Mouse (Mus musculus) heart, embryonic 13.5 days (tissue): ENCODE results near the gene Frmd4a. TPM values are rescaled to one million over a fixed set of nuclear protein-coding genes. Genes with fewer than 3 reads are reported as not detected.

Experiments
- ATAC-seq: fragments of 200-750 bp; cut with Nextera tagmentation; 2 replicates; pipeline ENCODE4 v1.8.0; 2017; ENCODE audit warnings: moderate TSS enrichment; ENCODE audit not compliant: insufficient number of reproducible peaks, low FRiP score, low TSS enrichment; ENCODE audit errors: extremely low read depth
- H3K27ac ChIP-seq: fragments of 300-500 bp; sonication (generic); replicated peaks from 2 replicates; pipeline ENCODE4 v1.5.1; 2015; ENCODE audit warnings: moderate library complexity, mild to moderate bottlenecking, inconsistent platforms
- H3K27me3 ChIP-seq: fragments of 300-500 bp; sonication (generic); replicated peaks from 2 replicates; pipeline ENCODE4 v1.6.1; 2015; ENCODE audit warnings: mild to moderate bottlenecking, inconsistent platforms
- H3K36me3 ChIP-seq: fragments of 300-500 bp; sonication (generic); 2 replicates; pipeline ENCODE4 v1.6.1; 2015; ENCODE audit warnings: mild to moderate bottlenecking, inconsistent platforms
- H3K4me1 ChIP-seq: fragments of 300-500 bp; sonication (generic); 2 replicates; pipeline ENCODE4 v1.6.1; 2015; ENCODE audit warnings: inconsistent platforms
- H3K4me2 ChIP-seq: fragments of 300-500 bp; sonication (generic); 2 replicates; pipeline ENCODE4 v1.6.1; 2015; ENCODE audit warnings: inconsistent platforms, mild to moderate bottlenecking, moderate library complexity
- H3K4me3 ChIP-seq: fragments of 300-500 bp; sonication (generic); 2 replicates; pipeline ENCODE4 v1.5.1; 2015; ENCODE audit warnings: moderate library complexity, mild to moderate bottlenecking, inconsistent platforms
- H3K9ac ChIP-seq: fragments of 300-500 bp; sonication (generic); 2 replicates; pipeline ENCODE4 v1.6.1; 2015; ENCODE audit warnings: inconsistent platforms, mild to moderate bottlenecking, moderate library complexity
- H3K9me3 ChIP-seq: fragments of 300-500 bp; sonication (generic); 2 replicates; pipeline ENCODE4 v1.6.1; 2016; ENCODE audit warnings: inconsistent platforms
- WGBS: fragments of 180-500 bp; shearing (Covaris S2); methylation state at CpG from one replicate; pipeline ENCODE4 v1.1.7; 2015; ENCODE audit warnings: mixed read lengths; 5-methylcytosine and 5-hydroxymethylcytosine counted together
- polyA plus RNA-seq: library from polyadenylated mRNA; unstranded; fragments of >200 nt; fragmentation: Nextera tagmentation; extraction: Ambion mirVana; gene quantifications from 2 replicates; pipeline ENCODE4 v1.2.1, GENCODE M21; 2015

The Frmd4a gene
- polyA plus RNA-seq, 1 experiment from 2014 or later = 15.2 TPM

GRCm38 (mm10) chr2:4222497-4222828 is 204.9 kb downstream of the Frmd4a start:
- WGBS = 0% methylated on average over 1 of the region's 1 CpGs

GRCm38 (mm10) chr2:4223316-4223715 is 205.8 kb downstream of the Frmd4a start:
- ATAC-seq = no peak
- no peak overlapping the region for H3K4me3 ChIP-seq

More at GRCm38 (mm10) chr2:4222497-4222828, 204.9 kb downstream of the Frmd4a start:
- H3K27me3 ChIP-seq = no peaks in the 10 kb centered on the region
- 0 out of 2 replicates have a peak, but pooled peaks cover 3% of the 10 kb centered on the region for H3K9me3 ChIP-seq
- H3K9ac ChIP-seq = no peak overlapping the region
- peaks cover 20% of the 10 kb centered on the region for H3K4me1 ChIP-seq
- H3K27ac ChIP-seq = no peak overlapping the region
- H3K4me3 ChIP-seq = no peak overlapping the region
- no peak for ATAC-seq
- H3K4me2 ChIP-seq = no peak overlapping the region
- no peaks in the 10 kb centered on the region for H3K36me3 ChIP-seq

GRCm38 (mm10) chr2:4226941-4227558 is 209.5 kb downstream of the Frmd4a start:
- Histone ChIP-seq H3K27ac (peak overlapping the region; percentile 60), H3K9ac (no peak overlapping the region), H3K27me3 (no peaks in the 10 kb centered on the region), H3K4me3 (no peak overlapping the region), H3K4me1 (peaks cover 49% of the 10 kb centered on the region), H3K36me3 (no peaks in the 10 kb centered on the region), H3K4me2 (no peak overlapping the region), H3K9me3 (0 out of 2 replicates have a peak, but pooled peaks cover 3% of the 10 kb centered on the region)
- ATAC-seq = no peak
- 49% methylated on average over 7 of the region's 7 CpGs for WGBS

More at GRCm38 (mm10) chr2:4223316-4223715, 205.8 kb downstream of the Frmd4a start:
- Histone ChIP-seq H3K9me3 (0 out of 2 replicates have a peak, but pooled peaks cover 3% of the 10 kb centered on the region), H3K27me3 (no peaks in the 10 kb centered on the region), H3K27ac (no peak overlapping the region), H3K4me1 (peaks cover 29% of the 10 kb centered on the region), H3K36me3 (no peaks in the 10 kb centered on the region), H3K9ac (no peak overlapping the region), H3K4me2 (no peak overlapping the region)
- 74% methylated on average over 6 of the region's 6 CpGs for WGBS

- Histone ChIP-seq H3K4me1 (peaks cover 50% of the 10 kb centered on the region), H3K27me3 (no peaks in the 10 kb centered on the region), H3K9me3 (0 out of 2 replicates have a peak, but pooled peaks cover 3% of the 10 kb centered on the region), H3K27ac (peak overlapping the region; percentile 60), H3K9ac (no peak overlapping the region), H3K36me3 (no peaks in the 10 kb centered on the region), H3K4me2 (no peak overlapping the region), H3K4me3 (no peak overlapping the region)
- ATAC-seq = peak; percentile 41
- WGBS = 24% methylated on average over 4 of the region's 4 CpGs
These were observed 210.0 kb downstream of the Frmd4a start for GRCm38 (mm10) chr2:4227563-4227962.

- H3K27ac ChIP-seq = no peak overlapping the region
- H3K27me3 ChIP-seq = no peaks in the 10 kb centered on the region
- no peak for ATAC-seq
- no peak overlapping the region for H3K4me2 ChIP-seq
- H3K9me3 ChIP-seq = 0 out of 2 replicates have a peak, but pooled peaks cover 3% of the 10 kb centered on the region
- peaks cover 59% of the 10 kb centered on the region for H3K4me1 ChIP-seq
- no peaks in the 10 kb centered on the region for H3K36me3 ChIP-seq
- H3K4me3 ChIP-seq = no peak overlapping the region
- H3K9ac ChIP-seq = no peak overlapping the region
- 22% methylated on average over 3 of the region's 3 CpGs for WGBS
These were observed 211.0 kb downstream of the Frmd4a start for GRCm38 (mm10) chr2:4228510-4228909.

- Histone ChIP-seq H3K4me1 (peaks cover 50% of the 10 kb centered on the region), H3K4me3 (no peak overlapping the region), H3K9me3 (no peaks in the 10 kb centered on the region), H3K27me3 (no peaks in the 10 kb centered on the region), H3K9ac (peak overlapping the region; percentile 66), H3K4me2 (peak overlapping the region; percentile 59), H3K36me3 (no peaks in the 10 kb centered on the region), H3K27ac (peak overlapping the region; percentile 51)
- 41% methylated on average over 3 of the region's 3 CpGs for WGBS
- ATAC-seq = no peak
These were observed 214.8 kb downstream of the Frmd4a start for GRCm38 (mm10) chr2:4232335-4232734.

DNA sequence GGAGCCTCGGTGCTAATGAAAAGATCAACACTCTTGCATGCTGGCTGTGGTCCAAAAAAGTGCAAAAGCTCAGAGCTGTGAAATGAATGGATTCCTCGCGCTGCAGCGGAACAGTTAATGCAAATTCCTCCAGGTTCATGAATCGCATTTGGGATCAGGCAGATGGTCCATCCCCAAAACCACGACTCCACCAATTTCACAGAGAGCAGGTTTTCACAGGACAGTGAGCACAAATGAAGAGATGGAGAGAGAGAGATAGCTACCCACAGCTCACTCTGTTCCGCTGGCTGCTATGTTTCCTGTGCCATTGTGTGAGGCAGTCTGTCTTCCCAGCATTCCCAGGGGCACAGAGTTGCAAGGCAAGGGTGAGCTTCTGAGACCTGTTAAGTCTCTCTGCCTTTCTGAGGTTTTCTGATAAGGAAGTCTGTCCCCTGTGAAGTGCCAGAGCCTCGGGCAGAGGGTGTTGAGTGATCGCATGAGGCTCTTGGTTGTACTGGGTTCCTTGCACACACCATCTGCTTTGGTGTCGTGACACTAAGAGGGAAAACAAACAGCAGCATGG is 215.3 kb downstream of the Frmd4a start:
- peak overlapping the region; percentile 59 for H3K4me2 ChIP-seq
- no peaks in the 10 kb centered on the region for H3K36me3 ChIP-seq
- peak overlapping the region; percentile 51 for H3K27ac ChIP-seq
- no peaks in the 10 kb centered on the region for H3K27me3 ChIP-seq
- ATAC-seq = peak; percentile 37; the same call in 1 of the 2 replicates
- peak overlapping the region; percentile 22 for H3K4me3 ChIP-seq
- no peaks in the 10 kb centered on the region for H3K9me3 ChIP-seq
- H3K4me1 ChIP-seq = peaks cover 45% of the 10 kb centered on the region
- H3K9ac ChIP-seq = peak overlapping the region; percentile 66
- 12% methylated on average over 10 of the region's 10 CpGs for WGBS

DNA sequence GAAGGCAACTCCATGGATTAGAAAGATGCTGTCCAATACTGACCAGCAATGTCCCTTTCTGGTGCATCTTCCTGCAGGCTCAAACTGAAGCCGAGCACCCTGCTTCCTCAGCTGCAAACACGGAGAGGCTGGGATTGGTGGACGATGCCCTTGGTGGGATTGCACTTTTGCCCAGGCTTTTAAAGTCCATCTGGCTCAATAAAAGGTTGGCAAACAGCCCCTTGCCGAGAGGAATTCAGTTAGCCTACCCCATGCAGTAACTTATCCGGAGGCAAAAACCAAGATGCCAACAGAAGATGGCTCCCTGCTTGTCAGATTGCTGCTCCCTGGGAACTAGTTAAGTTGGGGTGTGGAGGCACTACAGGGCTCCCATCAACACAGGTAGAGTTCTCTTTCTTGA is 220.2 kb downstream of the Frmd4a start:
- no peak overlapping the region for H3K9ac ChIP-seq
- H3K4me1 ChIP-seq = peaks cover 8% of the 10 kb centered on the region
- no peak overlapping the region for H3K4me2 ChIP-seq
- no peak for ATAC-seq
- no peak overlapping the region for H3K4me3 ChIP-seq
- no peaks in the 10 kb centered on the region for H3K9me3 ChIP-seq
- 76% methylated on average over 5 of the region's 5 CpGs for WGBS
- H3K36me3 ChIP-seq = no peaks in the 10 kb centered on the region
- no peak overlapping the region for H3K27ac ChIP-seq
- H3K27me3 ChIP-seq = 0 out of 2 replicates have a peak, but pooled peaks cover under 1% of the 10 kb centered on the region

- Histone ChIP-seq H3K36me3 (no peaks in the 10 kb centered on the region), H3K9me3 (no peaks in the 10 kb centered on the region), H3K4me3 (no peak overlapping the region), H3K4me1 (peaks cover 39% of the 10 kb centered on the region), H3K27me3 (no peaks in the 10 kb centered on the region), H3K4me2 (no peak overlapping the region), H3K27ac (no peak overlapping the region), H3K9ac (no peak overlapping the region)
- WGBS = 32% methylated on average over 6 of the region's 6 CpGs
- ATAC-seq = no peak
These were observed 232.2 kb downstream of the Frmd4a start for GRCm38 (mm10) chr2:4249723-4250122.

DNA sequence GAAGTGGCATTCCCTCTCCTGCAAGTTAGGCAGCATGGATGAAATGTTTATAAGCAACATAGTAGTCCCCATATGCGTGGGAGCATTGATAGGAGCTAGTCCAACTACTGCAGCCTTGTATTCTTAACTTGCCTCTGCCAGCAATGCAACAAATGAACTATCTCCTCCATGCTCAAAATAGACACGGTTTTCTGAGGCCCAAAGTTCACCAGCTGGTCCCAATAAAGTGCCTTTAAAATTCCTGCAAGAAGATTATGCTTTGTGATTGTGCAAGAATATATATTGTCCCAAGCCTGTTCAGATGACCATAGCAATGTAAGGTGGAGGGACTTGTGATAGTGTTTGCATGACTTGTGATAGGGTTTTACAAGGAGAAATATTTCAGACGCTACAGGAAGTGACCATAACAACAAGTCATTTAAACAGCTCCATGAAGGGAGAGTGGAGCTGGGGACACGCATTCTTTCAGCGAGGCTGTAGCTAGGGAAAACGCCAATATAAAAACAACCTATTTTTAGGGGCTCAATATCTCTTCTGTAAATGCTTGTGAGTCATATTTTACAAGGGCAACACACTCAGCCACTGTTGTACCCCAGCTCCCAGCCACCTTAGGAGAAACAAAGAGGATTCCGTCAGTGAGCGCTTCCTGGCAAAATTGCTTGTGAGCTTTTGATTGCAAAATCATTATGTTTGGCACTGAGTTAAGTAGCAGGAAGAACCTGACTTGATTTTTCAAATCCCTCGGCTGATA is 235.2 kb downstream of the Frmd4a start:
- Histone ChIP-seq H3K4me3 (0 out of 2 replicates have a peak overlapping the region, but pooled peaks have one; percentile 6), H3K36me3 (no peaks in the 10 kb centered on the region), H3K9me3 (no peaks in the 10 kb centered on the region), H3K4me2 (peak overlapping the region; percentile 42), H3K4me1 (peaks cover 39% of the 10 kb centered on the region), H3K27me3 (no peaks in the 10 kb centered on the region), H3K9ac (peak overlapping the region; percentile 24), H3K27ac (peak overlapping the region; percentile 88)
- 13% methylated on average over 9 of the region's 9 CpGs for WGBS
- ATAC-seq = no peak

- 8% methylated on average over 4 of the region's 4 CpGs for WGBS
- no peaks in the 10 kb centered on the region for H3K27me3 ChIP-seq
- H3K9ac ChIP-seq = peak overlapping the region; percentile 24
- H3K4me1 ChIP-seq = peaks cover 39% of the 10 kb centered on the region
- no peak; the same call in 1 of the 2 replicates for ATAC-seq
- H3K4me3 ChIP-seq = 0 out of 2 replicates have a peak overlapping the region, but pooled peaks have one; percentile 6
- H3K4me2 ChIP-seq = peak overlapping the region; percentile 42
- H3K27ac ChIP-seq = peak overlapping the region; percentile 88
- no peaks in the 10 kb centered on the region for H3K36me3 ChIP-seq
- H3K9me3 ChIP-seq = 0 out of 2 replicates have a peak, but pooled peaks cover 2% of the 10 kb centered on the region
These were observed 235.8 kb downstream of the Frmd4a start for GRCm38 (mm10) chr2:4253348-4253747.
